Mouse (Mus musculus) CD4-positive, CD25-positive, alpha-beta regulatory T cell, adult 4 months (primary cell): ENCODE measurements at regions not wholly inside any gene's neighbourhood (a gene's known extent, or its start where the extent isn't known, plus 50 kb on each side); places are given as distances from the start of the nearest gene placed in this dataset.

Source experiments
- ATAC-seq: one replicate; pipeline ENCODE4 v1.8.0; 2017

- peak; percentile 58 for ATAC-seq
Measured at GRCm38 (mm10) chr8:56476158-56476557, 74.7 kb downstream of the Cep44 start.

DNA sequence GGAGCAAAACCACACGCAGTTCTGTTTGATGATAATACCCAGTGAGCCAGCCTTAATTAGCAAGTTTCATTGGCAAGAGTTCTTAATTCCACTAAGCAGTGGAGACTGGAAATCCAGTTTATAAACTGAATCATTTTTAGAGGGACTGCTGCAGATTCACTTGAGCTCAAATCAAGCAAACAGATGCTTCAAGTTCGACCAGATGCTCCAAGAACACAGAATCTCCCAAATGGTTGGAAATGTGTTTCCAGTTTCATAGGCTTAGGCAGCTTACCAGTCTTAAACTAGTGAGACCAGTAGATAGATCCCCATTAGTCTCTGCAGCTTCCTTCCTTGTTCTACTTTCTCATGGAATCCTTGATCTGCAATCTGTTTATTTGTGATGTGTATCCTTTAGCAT lies 75.7 kb downstream of the Cep44 start:
- ATAC-seq = no peak

GRCm38 (mm10) chr8:56474335-56474734 lies 76.5 kb downstream of the Cep44 start:
- no peak for ATAC-seq

- ATAC-seq = no peak
Measured at GRCm38 (mm10) chr8:56465091-56465490, 85.8 kb downstream of the Cep44 start.

DNA sequence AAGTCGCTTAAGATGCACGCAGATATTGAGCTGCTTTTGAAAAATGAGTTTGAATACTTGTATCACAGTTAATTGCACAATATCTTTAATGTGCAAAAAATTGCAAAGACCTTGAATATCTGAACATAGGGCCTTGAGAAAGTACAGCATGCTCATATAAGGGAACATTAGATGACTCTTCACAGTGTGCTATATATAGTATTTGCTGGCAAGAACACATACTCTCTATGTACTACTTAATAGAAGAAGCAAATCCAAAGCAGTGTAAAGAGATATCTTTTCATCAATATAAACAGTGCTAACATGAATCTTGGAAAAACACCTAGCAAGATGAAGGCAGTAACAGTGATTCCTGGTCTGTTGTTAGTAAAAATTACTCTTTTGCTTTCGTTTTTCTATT lies 99.9 kb downstream of the Cep44 start:
- no peak for ATAC-seq

DNA sequence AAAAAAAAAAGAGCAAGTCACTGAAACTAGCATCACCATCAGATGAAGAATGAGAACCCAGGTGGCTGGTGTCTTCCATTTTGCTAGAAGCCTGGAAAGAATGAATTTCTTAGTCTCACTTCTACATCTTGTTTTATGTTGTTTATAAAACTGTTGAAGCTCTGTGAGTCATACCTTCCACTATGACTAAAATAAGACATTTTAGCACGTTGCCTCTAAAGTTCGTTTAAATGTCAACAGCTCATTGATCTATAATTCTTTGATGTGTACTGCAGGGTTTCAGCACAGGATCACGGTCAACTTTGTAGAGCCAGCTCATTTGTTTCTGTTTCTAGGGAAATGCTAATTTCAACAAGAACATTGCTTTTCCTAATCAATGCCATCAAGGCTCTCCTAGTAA lies 107.2 kb downstream of the Cep44 start:
- ATAC-seq = peak; percentile 89

DNA sequence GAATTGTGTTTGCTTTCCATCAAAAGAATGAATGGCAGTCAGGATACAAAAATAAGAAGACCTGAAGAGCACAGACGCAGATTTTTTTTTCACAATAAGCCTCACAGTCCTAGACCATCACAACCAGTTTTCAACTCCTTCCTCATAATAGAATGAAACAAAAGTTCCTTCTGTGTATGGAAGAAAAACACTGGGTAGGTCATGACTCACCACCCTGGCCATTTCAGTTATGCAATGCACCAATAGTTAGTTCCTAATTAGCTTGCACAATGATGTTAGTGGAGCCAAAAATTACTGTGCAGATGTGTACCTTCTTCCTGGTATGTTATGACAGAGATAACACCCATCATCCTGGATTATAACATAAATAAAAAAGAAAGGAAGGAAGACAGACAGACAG lies 111.4 kb downstream of the Cep44 start:
- ATAC-seq = no peak

- ATAC-seq = no peak
Measured at GRCm38 (mm10) chr8:56434826-56435225, 116.0 kb downstream of the Cep44 start.

DNA sequence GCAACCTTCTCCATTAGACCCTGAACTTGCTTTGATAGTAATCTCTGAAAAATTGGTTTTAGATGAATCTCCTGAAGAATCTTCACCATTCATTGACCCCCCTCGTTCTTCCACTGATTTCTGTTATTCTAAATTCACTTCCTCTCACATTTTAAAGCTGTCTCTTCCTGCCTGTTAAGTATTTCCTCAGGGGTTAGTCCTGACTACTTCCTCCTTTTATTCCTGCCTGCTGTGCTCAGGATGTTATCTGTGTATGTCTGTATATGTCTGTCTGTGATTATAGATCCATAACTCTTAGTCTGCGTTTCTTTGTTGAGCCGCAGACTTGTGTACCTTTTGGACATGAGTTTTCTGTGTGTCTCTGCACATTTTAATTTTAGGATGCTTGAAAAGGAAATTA lies 117.6 kb downstream of the Hpgd start:
- ATAC-seq = no peak

- no peak for ATAC-seq
Measured at GRCm38 (mm10) chr8:56410412-56410811, 116.0 kb downstream of the Hpgd start.

DNA sequence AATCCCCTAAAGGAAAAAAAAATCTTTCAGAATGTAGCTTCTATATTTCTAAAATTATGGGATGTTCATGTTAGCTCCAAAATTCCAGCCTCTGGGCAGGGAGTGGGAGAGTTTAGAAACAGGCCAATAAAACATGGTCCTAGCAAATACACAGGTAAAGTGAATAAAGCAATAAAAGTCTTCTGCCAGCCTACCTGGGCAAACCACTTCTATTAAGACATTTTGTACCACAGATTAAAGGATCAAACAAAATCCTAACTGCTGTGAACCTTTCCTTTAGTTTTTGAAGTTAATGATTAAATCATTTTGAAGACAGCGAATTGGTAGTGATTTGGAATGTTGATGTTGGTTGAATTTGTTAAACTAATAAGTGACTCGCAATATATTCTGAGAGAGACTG lies 112.9 kb downstream of the Hpgd start:
- no peak for ATAC-seq

GRCm38 (mm10) chr8:56406317-56406716 lies 111.9 kb downstream of the Hpgd start:
- no peak for ATAC-seq

DNA sequence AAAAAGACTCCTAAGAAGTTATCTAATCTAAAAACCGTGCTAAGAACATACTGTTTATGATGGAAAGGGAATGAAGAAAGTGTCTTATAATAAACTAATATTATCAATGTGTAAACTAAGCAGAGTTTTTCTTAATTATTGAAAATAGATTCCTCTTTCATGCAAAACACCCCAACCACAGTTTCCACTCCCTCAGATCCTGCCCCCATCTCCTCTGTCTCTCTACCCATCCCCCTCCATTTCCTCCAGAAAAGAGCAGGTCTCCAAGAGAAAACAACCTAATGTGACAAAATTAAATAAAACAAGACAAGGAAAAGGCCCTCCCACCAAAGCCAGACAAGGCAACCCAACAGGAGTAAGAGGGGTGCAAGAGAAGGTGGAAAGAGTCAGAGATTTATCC lies 103.2 kb downstream of the Hpgd start:
- peak; percentile 69 for ATAC-seq

- ATAC-seq = no peak
Measured at GRCm38 (mm10) chr8:56396352-56396751, 102.0 kb downstream of the Hpgd start.

DNA sequence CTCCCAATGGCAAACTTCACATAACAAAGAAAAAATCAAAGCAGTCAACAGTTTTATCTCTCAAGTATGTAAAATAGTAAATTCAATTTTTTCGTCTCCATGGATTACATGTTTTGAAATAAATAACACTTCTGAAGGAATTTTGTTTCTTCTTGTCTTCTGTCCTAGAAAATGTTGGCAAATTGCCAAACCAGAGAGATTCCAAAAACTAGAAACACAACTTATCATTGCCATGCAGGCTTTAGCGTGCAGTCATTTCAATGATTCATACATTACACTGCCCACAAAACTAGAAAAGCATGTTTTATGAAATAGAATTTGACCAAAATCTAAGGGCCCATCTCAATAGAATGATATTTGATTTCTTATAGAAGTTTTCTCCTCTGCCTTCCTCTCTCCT lies 98.2 kb downstream of the Hpgd start:
- no peak for ATAC-seq

DNA sequence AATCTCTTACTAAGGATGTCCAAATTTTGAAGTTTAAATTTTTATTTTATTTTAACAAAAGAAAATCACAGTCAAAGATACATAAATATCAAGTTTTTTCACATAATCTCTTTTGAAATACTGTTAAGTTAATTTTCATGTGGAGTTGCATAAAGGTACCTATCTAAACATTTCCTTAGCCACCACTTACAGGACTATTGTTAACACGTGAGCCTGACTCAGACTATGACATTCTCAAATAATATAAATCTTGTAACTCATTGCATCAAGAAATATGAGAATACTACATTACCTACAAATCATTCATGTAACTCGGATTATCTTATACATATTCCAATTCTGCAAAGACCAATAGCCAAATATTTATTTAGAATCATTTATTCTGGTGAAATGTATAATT lies 97.8 kb downstream of the Hpgd start:
- ATAC-seq = no peak
